Mouse (Mus musculus): ENCODE data around the gene Fkbp5. TPM values are rescaled to one million over a fixed set of nuclear protein-coding genes. Genes with fewer than 3 reads are reported as not detected.
A peak's percentile ranks its signal among the peaks of the same experiment; 100 is the strongest.

Fkbp5 gene
- polyA plus RNA-seq, 2 experiments, result 8.7 to 23.3 TPM

DNA sequence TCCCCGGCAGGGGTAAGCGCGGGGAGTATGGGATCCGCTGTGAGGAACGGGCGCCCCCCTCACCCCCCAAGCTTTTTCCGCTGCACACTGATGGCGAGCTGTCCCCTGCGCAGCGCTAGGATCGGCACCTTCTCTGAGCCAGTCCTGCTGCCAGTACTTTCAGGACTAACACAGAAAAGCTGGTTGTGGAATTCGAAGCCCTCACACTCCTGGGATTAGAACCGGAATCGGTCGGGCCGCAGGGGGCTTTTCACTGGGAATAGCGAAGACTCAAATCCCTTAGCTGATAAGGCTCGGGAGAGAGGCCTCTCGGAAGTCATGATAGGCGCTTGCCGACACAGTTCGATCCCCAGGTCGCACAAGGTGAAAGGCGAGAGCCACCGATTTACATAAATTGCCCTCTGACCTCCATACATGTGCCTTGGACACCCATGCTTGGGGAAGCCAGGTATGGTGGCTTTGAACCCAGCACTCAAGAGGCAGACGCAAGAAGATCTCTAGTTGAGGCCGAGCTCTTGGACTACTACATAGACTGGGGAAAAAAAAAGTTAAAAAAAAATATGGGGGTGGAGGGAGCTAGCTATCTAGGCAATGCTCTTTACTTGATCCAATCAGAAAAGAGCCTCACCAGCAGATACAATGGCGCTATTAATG lies 6.2 kb upstream of the Fkbp5 start:
- peak overlapping the region; percentile 94 for H3K4me2 ChIP-seq (replicated peaks; ENCODE audit: low read depth, low read length, severe bottlenecking)
- 11% methylated on average over 25 of the region's 28 CpGs for WGBS
- no peak for TF ChIP-seq POLR2A (IDR thresholded peaks at IDR 0.05; ENCODE audit: borderline replicate concordance, extremely low read depth, insufficient read depth, insufficient read length)
- peaks cover 24% of the 10 kb centered on the region for H3K4me1 ChIP-seq (ENCODE audit: control insufficient read depth, insufficient read depth, low read length)
- DNase-seq (ENCODE audit: low spot score), result no peak
- no peak; the same call in 1 of the 2 replicates for ATAC-seq (ENCODE audit: low FRiP score, low read depth)
- H3K27me3 ChIP-seq (ENCODE audit: control insufficient read depth, insufficient read depth, low read length), result no peaks in the 10 kb centered on the region
- H3K27ac ChIP-seq (replicated peaks; ENCODE audit: low read depth, low read length), result peak overlapping the region; percentile 90
- no peaks in the 10 kb centered on the region for H3K9me3 ChIP-seq (ENCODE audit: control insufficient read depth, low read length)
- H3K36me3 ChIP-seq (ENCODE audit: control insufficient read depth, insufficient read depth, low read length), result no peaks in the 10 kb centered on the region
- H3K4me3 ChIP-seq (replicated peaks; ENCODE audit: low read length), result peak overlapping the region; percentile 82
- peak overlapping the region; percentile 70 for H3K9ac ChIP-seq (ENCODE audit: low read depth, low read length, severe bottlenecking)

- Histone ChIP-seq H3K27me3 (ENCODE audit: control insufficient read depth, insufficient read depth, low read length) (no peaks in the 10 kb centered on the region), H3K9me3 (ENCODE audit: control insufficient read depth, low read length) (no peaks in the 10 kb centered on the region), H3K9ac (ENCODE audit: low read depth, low read length, severe bottlenecking) (peak overlapping the region; percentile 70), H3K4me1 (ENCODE audit: control insufficient read depth, insufficient read depth, low read length) (peaks cover 30% of the 10 kb centered on the region), H3K27ac (replicated peaks; ENCODE audit: low read depth, low read length) (peak overlapping the region; percentile 90), H3K4me2 (replicated peaks; ENCODE audit: low read depth, low read length, severe bottlenecking) (peak overlapping the region; percentile 94), H3K36me3 (ENCODE audit: control insufficient read depth, insufficient read depth, low read length) (no peaks in the 10 kb centered on the region), H3K4me3 (replicated peaks; ENCODE audit: low read length) (peak overlapping the region; percentile 82)
- DNase-seq (ENCODE audit: low spot score) (peak; percentile 91), ATAC-seq (ENCODE audit: low FRiP score, low read depth) (peak; percentile 85)
- 5% methylated on average over 30 of the region's 66 CpGs for WGBS
- peak; percentile 54; the same call in 1 of the 2 replicates for TF ChIP-seq POLR2A (IDR thresholded peaks at IDR 0.05; ENCODE audit: borderline replicate concordance, extremely low read depth, insufficient read depth, insufficient read length)
These were observed 5.5 kb upstream of the Fkbp5 start for GRCm38 (mm10) chr17:28522623-28523354.

GRCm38 (mm10) chr17:28521920-28522319 lies 4.6 kb upstream of the Fkbp5 start:
- Histone ChIP-seq H3K9ac (ENCODE audit: low read depth, low read length, severe bottlenecking) (0 out of 2 replicates have a peak overlapping the region, but pooled peaks have one; percentile 70), H3K27ac (replicated peaks; ENCODE audit: low read depth, low read length) (no peak overlapping the region), H3K4me2 (replicated peaks; ENCODE audit: low read depth, low read length, severe bottlenecking) (peak overlapping the region; percentile 94), H3K4me3 (replicated peaks; ENCODE audit: low read length) (peak overlapping the region; percentile 82; the same call in 1 of the 2 replicates), H3K4me1 (ENCODE audit: control insufficient read depth, insufficient read depth, low read length) (peaks cover 32% of the 10 kb centered on the region), H3K27me3 (ENCODE audit: control insufficient read depth, insufficient read depth, low read length) (no peaks in the 10 kb centered on the region), H3K36me3 (ENCODE audit: control insufficient read depth, insufficient read depth, low read length) (no peaks in the 10 kb centered on the region), H3K9me3 (ENCODE audit: control insufficient read depth, low read length) (no peaks in the 10 kb centered on the region)
- TF ChIP-seq POLR2A (IDR thresholded peaks at IDR 0.05; ENCODE audit: borderline replicate concordance, extremely low read depth, insufficient read depth, insufficient read length), result no peak
- ATAC-seq (ENCODE audit: low FRiP score, low read depth) (no peak), DNase-seq (ENCODE audit: low spot score) (no peak)
- WGBS, result 29% methylated on average over 6 of the region's 6 CpGs

- no peaks in the 10 kb centered on the region for H3K36me3 ChIP-seq (ENCODE audit: control insufficient read depth, insufficient read depth, low read length)
- no peak overlapping the region for H3K27ac ChIP-seq (replicated peaks; ENCODE audit: low read depth, low read length)
- H3K9me3 ChIP-seq (ENCODE audit: control insufficient read depth, low read length), result no peaks in the 10 kb centered on the region
- H3K4me3 ChIP-seq (replicated peaks; ENCODE audit: low read length), result no peak overlapping the region
- no peak for TF ChIP-seq POLR2A (IDR thresholded peaks at IDR 0.05; ENCODE audit: borderline replicate concordance, extremely low read depth, insufficient read depth, insufficient read length)
- H3K4me1 ChIP-seq (ENCODE audit: control insufficient read depth, insufficient read depth, low read length), result peaks cover 32% of the 10 kb centered on the region
- no peak overlapping the region for H3K4me2 ChIP-seq (replicated peaks; ENCODE audit: low read depth, low read length, severe bottlenecking)
- 52% methylated on average over 5 of the region's 5 CpGs for WGBS
- ATAC-seq (ENCODE audit: low FRiP score, low read depth) (no peak), DNase-seq (ENCODE audit: low spot score) (no peak)
- no peaks in the 10 kb centered on the region for H3K27me3 ChIP-seq (ENCODE audit: control insufficient read depth, insufficient read depth, low read length)
- H3K9ac ChIP-seq (ENCODE audit: low read depth, low read length, severe bottlenecking), result no peak overlapping the region
These were observed 3.9 kb upstream of the Fkbp5 start for GRCm38 (mm10) chr17:28521071-28521726.

DNA sequence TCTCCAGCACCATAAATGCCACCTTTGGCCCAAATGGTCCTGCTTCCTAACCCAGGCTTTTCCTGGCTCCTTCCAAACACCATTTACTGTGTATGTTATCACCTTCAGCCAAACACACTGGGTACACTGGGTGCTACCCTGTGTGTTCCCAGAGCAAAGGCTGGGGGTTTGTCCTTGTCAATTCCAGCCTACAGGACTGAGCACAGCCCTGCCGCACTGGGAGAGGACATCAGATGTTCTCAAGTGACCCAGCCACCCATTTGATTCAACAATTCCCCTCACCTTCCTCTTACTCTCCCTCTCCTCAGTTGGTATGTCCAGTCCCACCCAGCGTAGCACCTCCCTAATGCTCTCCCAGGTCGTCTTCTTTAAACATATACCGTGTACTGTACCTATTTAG lies 3.2 kb upstream of the Fkbp5 start:
- Histone ChIP-seq H3K4me2 (replicated peaks; ENCODE audit: low read depth, low read length, severe bottlenecking) (no peak overlapping the region), H3K36me3 (ENCODE audit: control insufficient read depth, insufficient read depth, low read length) (no peaks in the 10 kb centered on the region), H3K4me3 (replicated peaks; ENCODE audit: low read length) (no peak overlapping the region), H3K27ac (replicated peaks; ENCODE audit: low read depth, low read length) (no peak overlapping the region), H3K9me3 (ENCODE audit: control insufficient read depth, low read length) (no peaks in the 10 kb centered on the region), H3K9ac (ENCODE audit: low read depth, low read length, severe bottlenecking) (no peak overlapping the region), H3K4me1 (ENCODE audit: control insufficient read depth, insufficient read depth, low read length) (peaks cover 32% of the 10 kb centered on the region), H3K27me3 (ENCODE audit: control insufficient read depth, insufficient read depth, low read length) (no peaks in the 10 kb centered on the region)
- no peak for TF ChIP-seq POLR2A (IDR thresholded peaks at IDR 0.05; ENCODE audit: borderline replicate concordance, extremely low read depth, insufficient read depth, insufficient read length)
- no peak for DNase-seq (ENCODE audit: low spot score)
- no peak for ATAC-seq (ENCODE audit: low FRiP score, low read depth)
- 74% methylated on average over 4 of the region's 4 CpGs for WGBS
